Mouse (Mus musculus): ENCODE measurements around the gene Rcbtb2.
A peak's percentile ranks its signal among the peaks of the same experiment; 100 is the strongest.

Rcbtb2 gene

DNA sequence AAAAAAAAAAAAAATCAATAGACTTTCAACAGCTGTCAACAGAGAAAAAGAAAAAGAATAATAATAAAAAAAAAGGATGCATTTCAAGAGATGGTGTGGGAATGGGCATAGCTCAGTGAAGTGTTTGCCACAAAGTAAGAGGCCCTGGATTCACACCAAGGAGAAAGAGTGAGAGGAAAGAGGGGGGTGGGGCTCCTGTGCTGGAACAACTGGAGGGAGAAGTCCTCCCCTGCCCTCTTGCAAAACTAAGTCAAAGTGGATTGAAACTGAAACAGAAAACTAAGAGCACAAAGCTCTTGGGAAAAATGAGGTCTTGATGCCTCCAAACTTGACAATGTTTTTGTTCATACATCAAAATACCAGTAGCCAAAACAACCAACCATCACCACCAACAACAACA, 86.4 kb downstream of the Rcbtb2 start:
- DNase-seq (ENCODE audit: low spot score), result no peak

GRCm38 (mm10) chr14:73210196-73210595, 87.4 kb downstream of the Rcbtb2 start:
- DNase-seq (ENCODE audit: low spot score), result no peak

- no peak for DNase-seq (ENCODE audit: low spot score)
These were observed 88.6 kb downstream of the Rcbtb2 start for GRCm38 (mm10) chr14:73211477-73211876.

- DNase-seq (ENCODE audit: low spot score), result no peak
These were observed 94.2 kb downstream of the Rcbtb2 start for GRCm38 (mm10) chr14:73217062-73217461.

DNA sequence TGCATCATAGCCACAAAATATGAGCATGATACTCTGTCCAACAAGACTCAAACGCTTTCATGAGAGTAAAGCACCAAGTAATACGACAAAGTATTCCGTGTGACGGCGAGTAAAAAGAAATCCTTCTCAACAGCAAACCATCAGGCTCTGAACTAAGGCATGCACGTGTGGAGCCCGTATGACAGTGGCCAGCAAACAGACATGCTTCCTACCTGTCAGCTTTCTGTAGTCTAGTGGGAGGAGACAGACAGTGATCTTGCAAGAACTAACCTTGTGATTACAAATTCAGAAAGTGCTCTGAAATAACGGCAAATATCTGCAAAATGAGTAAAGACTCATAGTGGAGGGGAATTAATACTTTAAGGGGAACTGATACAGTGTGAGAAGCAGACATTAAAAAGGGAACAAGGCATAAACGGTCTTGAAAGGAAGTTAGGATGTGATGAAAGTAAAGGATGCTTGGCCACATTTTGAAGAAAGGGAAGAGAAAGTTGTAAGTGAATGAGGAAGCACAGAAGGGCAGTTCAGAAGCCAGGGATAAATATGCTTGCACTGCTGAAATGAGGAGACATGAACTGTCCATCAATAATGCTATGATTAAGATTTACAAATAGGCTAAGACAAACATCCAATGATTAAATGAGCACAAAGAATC, 99.6 kb downstream of the Rcbtb2 start:
- DNase-seq (ENCODE audit: low spot score), result no peak

DNA sequence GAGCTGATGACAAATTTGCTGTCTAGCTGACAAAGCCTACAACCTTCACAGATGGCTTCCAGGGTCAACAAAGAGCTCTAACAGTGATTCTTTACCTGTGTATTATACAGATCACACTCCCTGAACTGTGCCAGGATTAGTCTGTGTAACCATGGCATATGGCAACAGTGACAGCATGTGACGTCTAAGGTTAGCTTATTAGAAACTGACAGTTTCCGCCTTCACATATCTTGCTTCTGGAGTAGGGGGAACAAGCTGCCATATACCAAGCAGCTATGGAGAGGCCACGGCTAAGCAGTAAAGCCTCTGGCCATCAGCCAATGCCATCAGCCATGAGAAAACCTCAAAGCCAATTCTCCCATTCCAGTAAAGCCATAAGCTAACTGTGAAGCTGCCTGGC, 103.5 kb downstream of the Rcbtb2 start:
- DNase-seq (ENCODE audit: low spot score), result no peak

DNA sequence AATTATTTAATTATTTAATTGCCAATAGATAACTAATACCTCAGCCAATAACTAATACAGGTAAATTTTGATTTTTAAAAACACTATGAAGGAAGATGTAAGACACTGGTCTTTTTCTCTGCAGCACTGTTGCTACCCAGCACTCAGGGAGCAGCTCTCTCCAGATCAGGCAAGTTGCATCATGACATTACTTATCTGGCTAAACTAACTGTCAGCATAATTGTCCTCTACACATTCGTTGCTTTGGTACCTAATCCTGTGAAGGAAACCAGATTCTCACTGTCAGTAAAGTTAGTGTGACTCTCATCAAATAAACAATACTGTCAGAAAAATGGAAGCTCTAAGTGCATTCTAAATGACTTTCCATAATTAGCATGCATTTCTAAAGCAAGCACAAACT, 104.0 kb downstream of the Rcbtb2 start:
- DNase-seq (ENCODE audit: low spot score), result no peak

DNA sequence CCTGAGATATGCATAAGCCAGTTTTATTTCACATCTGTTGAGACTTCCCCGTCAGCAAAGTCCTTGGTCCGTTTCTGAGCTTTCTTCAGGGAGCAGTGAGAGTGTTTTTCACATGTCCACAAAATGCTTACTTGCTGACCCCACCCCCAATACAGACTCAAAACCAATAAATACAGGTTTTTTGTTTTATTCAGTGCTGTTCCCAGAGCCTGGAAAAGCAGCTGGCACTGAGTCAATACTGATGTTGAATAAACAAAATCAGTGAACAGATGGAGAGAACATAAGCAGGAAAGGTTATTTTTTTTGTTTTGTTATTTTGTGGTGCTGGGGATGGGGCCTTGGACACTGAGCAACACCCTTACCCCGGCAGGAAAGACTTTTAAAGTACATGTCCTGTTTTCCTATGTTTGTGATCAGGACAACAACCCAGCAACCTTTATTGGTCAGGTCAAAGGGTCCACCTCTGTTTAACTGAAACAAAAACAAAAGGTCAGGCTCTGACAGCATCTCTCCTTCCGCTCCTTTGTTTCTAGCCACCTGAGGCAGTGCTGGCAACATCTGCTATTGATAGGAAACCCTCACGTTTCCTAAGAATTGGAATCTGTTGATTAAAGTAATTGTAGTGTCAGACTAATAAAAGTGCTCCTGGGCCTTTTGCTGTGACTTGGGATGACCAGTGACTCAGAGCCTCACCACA, 108.6 kb downstream of the Rcbtb2 start:
- no peak for DNase-seq (ENCODE audit: low spot score)

DNA sequence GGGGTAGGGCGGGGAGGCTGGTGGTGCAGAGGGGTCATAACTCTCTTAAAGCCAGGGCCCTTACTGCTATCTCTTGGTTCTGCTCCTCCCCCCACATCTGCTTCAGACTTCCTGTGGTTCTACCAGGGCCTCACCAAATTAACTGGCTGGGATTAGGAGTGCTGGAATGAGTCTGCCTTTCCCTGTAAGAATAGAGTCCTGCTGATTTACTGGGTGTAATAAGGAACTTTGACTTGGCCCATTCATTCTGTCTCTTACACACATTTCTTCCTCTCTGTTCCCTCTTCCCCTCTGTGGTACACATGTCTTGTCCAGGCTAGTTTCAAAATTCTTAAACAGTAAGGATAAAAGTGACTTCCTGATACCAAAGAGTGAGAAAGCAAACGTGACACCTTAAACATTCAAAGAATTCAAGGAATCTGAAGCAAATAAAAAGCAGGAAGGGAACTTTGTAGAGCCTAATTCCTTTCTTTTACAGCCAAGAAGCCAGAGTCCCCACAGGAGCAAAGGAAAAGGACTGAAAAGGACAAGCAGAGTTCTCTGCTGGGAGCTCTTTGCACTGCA, 111.7 kb downstream of the Rcbtb2 start:
- no peak for DNase-seq (ENCODE audit: low spot score)

DNA sequence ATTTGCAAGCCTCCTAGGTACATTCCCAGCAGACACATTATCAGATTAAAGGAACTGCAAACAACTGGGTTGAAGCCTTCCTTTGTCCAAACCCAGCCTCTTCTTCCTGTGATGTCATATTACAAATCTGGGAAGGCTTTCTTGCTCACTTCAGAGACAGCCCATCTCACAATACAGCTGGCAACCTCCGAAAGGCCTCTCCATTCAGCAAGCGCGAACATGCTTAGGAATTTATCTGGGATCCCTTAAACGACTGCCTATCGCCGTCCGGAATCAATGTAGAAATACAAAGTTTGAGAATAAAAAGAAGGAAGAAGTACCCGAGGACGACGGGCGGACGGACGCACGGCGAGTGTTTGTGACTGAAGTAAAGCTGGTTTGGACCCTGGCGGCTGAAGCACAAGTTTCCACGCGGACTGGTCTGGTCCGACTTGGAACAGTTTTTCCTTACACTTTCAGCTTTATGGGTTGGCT, 115.0 kb downstream of the Rcbtb2 start, which contains the start of gene Lpar6:
Lpar6 (plus strand) TSS at position 48 of the 474 bp plus-strand sequence.
- peak; percentile 20 for DNase-seq (ENCODE audit: low spot score)

DNA sequence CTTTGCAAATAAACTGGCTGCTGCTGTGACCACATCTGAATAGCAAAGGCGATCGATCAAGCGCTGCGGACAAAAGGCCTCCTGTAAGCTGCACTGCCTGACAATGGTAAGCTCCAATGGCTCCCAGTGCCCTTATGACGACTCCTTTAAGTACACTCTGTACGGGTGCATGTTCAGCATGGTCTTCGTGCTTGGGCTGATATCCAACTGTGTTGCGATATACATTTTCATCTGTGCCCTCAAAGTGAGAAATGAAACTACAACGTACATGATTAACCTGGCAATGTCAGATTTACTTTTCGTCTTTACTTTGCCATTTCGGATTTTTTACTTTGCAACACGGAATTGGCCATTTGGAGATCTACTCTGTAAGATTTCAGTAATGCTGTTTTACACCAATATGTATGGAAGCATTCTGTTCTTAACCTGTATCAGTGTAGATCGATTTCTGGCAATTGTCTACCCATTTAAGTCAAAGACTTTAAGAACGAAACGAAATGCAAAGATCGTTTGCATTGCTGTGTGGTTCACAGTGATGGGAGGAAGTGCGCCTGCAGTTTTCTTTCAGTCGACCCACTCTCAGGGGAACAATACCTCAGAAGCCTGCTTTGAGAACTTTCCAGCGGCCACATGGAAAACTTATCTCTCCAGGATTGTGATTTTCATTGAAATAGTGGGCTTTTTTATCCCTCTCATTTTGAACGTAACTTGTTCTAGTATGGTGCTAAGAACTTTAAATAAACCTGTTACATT, 115.8 kb downstream of the Rcbtb2 start:
- peak; percentile 29 for DNase-seq (ENCODE audit: low spot score)

- DNase-seq (ENCODE audit: low spot score), result no peak
These were observed 116.5 kb downstream of the Rcbtb2 start for GRCm38 (mm10) chr14:73239291-73239690.

DNA sequence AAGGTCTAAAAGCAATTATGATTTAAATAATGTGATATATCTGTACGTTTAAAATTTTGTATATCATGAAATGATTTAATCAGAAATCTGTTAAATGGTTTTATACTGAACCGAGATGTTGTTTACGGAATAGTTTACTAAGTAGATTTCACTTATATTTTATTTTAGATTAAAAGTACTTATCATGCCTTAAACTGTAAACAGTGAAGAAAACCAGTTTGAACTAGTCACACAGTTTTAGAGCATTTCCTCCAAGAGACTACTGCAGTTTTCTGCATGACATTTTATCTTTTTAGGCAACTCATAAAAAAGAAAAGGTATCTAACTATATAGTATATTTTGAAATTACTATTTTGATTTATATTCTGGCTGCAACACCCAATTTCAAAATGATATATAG, 117.0 kb downstream of the Rcbtb2 start:
- no peak for DNase-seq (ENCODE audit: low spot score)

DNA sequence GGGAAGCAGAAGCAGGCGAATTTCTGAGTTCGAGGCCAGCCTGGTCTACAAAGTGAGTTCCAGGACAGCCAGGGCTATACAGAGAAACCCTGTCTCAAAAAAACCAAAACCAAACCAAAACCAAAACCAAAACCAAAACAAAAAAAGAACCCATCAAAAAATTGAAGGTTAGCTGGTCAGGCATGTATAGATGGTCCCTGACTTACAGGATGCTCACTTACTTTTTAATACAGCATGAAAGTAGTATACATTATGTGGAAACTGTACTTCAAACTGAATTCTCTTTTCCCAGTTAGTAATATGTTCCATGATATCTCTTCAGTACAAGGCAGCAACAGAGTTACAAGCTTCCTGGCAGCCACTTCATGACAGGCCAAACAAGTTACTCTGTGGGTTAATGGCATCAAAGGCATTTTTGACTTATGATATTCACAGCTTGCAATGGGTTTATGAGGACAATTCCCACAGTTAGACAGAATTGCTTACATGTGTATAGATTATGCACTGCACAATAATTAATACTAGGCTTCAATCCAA, 121.3 kb downstream of the Rcbtb2 start:
- DNase-seq (ENCODE audit: low spot score), result no peak

DNA sequence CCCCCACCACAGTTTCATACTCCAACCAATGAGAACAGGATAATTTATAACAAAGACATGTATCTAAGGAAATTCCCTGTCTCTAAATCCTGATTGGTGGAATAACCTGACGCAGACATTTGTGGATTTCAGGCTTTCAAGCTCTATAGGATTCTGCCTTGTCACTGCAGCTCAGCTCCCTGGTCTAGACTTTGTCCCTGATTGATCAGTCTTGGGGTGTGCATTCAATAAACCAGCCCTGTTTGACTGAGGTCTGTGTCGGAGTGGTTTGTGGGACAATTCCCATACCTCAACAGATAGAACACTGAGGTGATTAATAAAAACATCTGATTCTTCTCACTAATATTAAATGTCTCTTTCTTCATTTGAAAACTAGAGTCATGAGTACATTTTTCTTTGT, 127.2 kb downstream of the Rcbtb2 start:
- no peak for DNase-seq (ENCODE audit: low spot score)

DNA sequence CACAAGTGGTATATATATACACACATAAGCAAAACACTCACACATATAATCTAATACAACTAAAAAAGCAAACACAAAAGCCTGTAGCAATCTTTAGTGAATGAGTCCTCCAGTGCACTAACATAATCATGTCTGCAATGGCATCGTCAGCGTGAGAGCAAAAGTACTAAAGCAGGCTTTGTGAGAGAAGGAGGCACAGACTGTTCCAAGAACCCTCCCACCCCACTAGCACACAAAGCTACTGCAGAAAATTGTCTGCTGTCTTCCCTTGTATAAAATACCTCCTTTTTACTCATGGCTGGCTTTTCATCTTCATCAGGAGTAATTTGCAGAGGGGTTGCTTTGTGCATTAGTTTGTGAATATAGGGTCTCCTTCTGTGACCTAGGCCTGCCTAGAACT, 129.4 kb downstream of the Rcbtb2 start:
- no peak for DNase-seq (ENCODE audit: low spot score)

DNA sequence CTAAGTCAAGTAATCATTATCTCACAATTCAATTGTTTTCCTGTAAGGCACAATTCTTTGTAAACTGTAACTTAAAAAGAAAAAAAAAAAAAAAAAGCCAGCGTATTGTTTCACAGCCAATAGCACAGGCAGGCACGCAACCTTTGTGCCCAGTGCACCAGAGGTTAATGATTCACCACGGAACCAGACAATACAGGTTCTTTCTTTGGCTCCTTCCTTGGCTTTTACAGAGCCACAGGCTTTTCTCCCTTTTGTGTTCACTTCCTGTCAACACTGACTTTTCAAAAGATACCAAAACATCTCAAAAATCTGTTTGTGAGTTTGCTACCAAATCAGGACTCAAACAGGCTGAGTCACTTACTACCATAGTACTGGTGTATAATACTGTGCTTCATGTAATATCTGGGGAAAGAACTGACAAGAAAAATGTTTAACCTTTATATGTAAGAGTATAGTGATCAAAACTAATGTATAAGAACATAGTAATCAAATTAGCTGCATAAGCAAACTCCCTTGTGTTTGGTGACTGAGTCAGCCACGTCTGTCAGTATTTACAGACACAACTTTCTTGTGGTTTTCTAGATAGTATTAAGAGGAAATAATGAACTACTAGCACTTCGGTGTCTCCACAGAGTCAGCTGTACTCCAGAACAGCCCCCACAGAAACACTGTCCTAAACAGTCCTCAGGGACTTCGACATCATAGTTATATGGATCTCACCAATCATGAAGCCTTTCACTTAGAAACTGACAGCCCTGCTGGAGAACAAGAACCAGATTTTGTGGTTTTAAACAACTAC, 130.8 kb downstream of the Rcbtb2 start:
- no peak for DNase-seq (ENCODE audit: low spot score)

DNA sequence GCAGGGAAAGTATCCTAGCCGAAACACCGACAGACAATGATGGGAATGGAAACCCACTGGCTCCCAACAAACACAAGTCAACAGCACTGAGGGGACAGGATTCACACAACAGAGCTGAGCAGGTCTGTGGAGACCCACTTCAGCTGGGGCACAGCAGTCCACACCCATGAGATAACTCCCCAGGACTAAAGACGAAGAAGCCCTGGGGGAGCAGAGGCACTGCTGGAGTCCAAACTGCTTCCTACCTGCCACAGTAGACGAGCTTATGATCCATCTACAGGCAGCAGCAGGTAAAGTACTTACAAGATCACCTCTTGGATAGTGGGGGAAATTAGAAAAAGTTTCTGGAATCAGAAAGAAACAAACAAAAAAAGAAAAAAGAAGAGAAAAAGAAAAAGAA, 131.6 kb downstream of the Rcbtb2 start:
- no peak for DNase-seq (ENCODE audit: low spot score)

GRCm38 (mm10) chr14:73255426-73255970, 132.7 kb downstream of the Rcbtb2 start:
- no peak for DNase-seq (ENCODE audit: low spot score)

- no peak for DNase-seq (ENCODE audit: low spot score)
These were observed 134.5 kb downstream of the Rcbtb2 start for GRCm38 (mm10) chr14:73257348-73257747.

All from testis, postnatal 14 days (tissue).